Mouse (Mus musculus) adrenal gland (tissue): Measurements from ENCODE around the gene C87414.
"Not testable (repeated sequence)": the region's sequence is repeated elsewhere in the genome, so short reads cannot be mapped to it uniquely, and the experiment has no call there.

Source experiments
- intact Hi-C: fragments of 180-260 bp; cut with DNase I; formaldehyde crosslinking; loops from one replicate; pipeline ENCODE4 v1.15.1; 2025
- long read RNA-seq, 2 experiments: library from polyadenylated mRNA; unstranded; transcript quantifications; one replicate each; pipeline ENCODE4 v2.0.0; 2020; ENCODE audit warnings: borderline replicate concordance in 1 of 2; ENCODE audit not compliant: insufficient replicate concordance in 1 of 2

Gene C87414
- long read RNA-seq, experiment 1, result 0 reads
- long read RNA-seq, experiment 2, result 0 reads

- intact Hi-C loops, result not testable (repeated sequence)
Measured at GRCm38 (mm10) chr5:93671451-93671850, at the start of gene C87414. C87414 (minus strand) TSS chr5:93671551.

- intact Hi-C loops, result not testable (repeated sequence)
Measured at GRCm38 (mm10) chr5:93684661-93685060, 13.3 kb upstream of the C87414 start.
